8 mouse cellular contexts compared by ENCODE assay signal in genomic region chr7:45555787-45556186, GRCm38 (mm10). TPM values are rescaled to one million over a fixed set of nuclear protein-coding genes. Genes with fewer than 3 reads are reported as not detected.
DNase-seq lines count a peak whose midpoint lies in the region; ATAC-seq lines count a peak whose summit lies in the region.

No protein-coding gene starts in this region.

- H3K9me3 ChIP-seq in heart, embryonic 12.5 days (replicated peaks) = no peaks in the 10 kb centered on the region
- no peaks in the 10 kb centered on the region for H3K9me3 ChIP-seq in embryonic facial prominence, embryonic 13.5 days

- intact Hi-C loops in heart, postnatal 36 days (cut with DNase I) = loop anchor here (1.0 to 5.0 kb wide), 2 partner anchors 34 to 127 kb away; partner anchors contain the start of gene Ntn5

- H3K4me1 ChIP-seq in heart, embryonic 12.5 days (replicated peaks) = peaks cover 13% of the 10 kb centered on the region; the same call in 1 of the 2 replicates
- 0 out of 2 replicates have a peak, but pooled peaks cover 5% of the 10 kb centered on the region for H3K4me1 ChIP-seq in embryonic facial prominence, embryonic 13.5 days

- no peak overlapping the region for H3K4me2 ChIP-seq in heart, embryonic 12.5 days
- H3K4me2 ChIP-seq in embryonic facial prominence, embryonic 13.5 days = no peak overlapping the region

- DNase-seq in heart, adult 18-20 months = peak; percentile 79 to 87
- DNase-seq in adrenal gland, postnatal 25 days = peak; percentile 84
- peak; percentile 79 to 87 for DNase-seq in heart, postnatal 36 days
- DNase-seq in layer of hippocampus, postnatal 25 days (ENCODE audit: extremely low spot score in 1 of 2, low spot score in 1 of 2) = peak; percentile 51 to 79
- peak; percentile 71 to 77 for DNase-seq in spleen, postnatal 36 days (ENCODE audit: low spot score in 2 of 2)

- 19% methylated on average over 8 of the region's 8 CpGs for WGBS in heart, embryonic 12.5 days
- WGBS in embryonic facial prominence, embryonic 13.5 days = 29% methylated on average over 8 of the region's 8 CpGs

- no peaks in the 10 kb centered on the region for H3K36me3 ChIP-seq in heart, embryonic 12.5 days
- H3K36me3 ChIP-seq in embryonic facial prominence, embryonic 13.5 days = no peaks in the 10 kb centered on the region

- H3K27me3 ChIP-seq in heart, embryonic 12.5 days (replicated peaks) = 0 out of 2 replicates have a peak, but pooled peaks cover 3% of the 10 kb centered on the region
- no peaks in the 10 kb centered on the region for H3K27me3 ChIP-seq in embryonic facial prominence, embryonic 13.5 days

- H3K27ac ChIP-seq in heart, embryonic 12.5 days (ENCODE audit: poor library complexity, severe bottlenecking) = no peak overlapping the region
- H3K27ac ChIP-seq in embryonic facial prominence, embryonic 13.5 days = no peak overlapping the region

- H3K9ac ChIP-seq in heart, embryonic 12.5 days = no peak overlapping the region
- 0 out of 2 replicates have a peak overlapping the region, but pooled peaks have one; percentile 32 for H3K9ac ChIP-seq in embryonic facial prominence, embryonic 13.5 days

- H3K4me3 ChIP-seq in heart, embryonic 12.5 days = no peak overlapping the region
- no peak overlapping the region for H3K4me3 ChIP-seq in embryonic facial prominence, embryonic 13.5 days

- no peak for ATAC-seq in heart, embryonic 12.5 days (ENCODE audit: insufficient number of reproducible peaks, low FRiP score)
- no peak for ATAC-seq in embryonic facial prominence, embryonic 13.5 days (ENCODE audit: insufficient number of reproducible peaks, insufficient read depth, low FRiP score, low TSS enrichment, low read depth)
- ATAC-seq in megakaryocyte-erythroid progenitor cell, adult 5-6 weeks (replicated peaks; ENCODE audit: low FRiP score, low TSS enrichment, poor library complexity, severe bottlenecking) = peak; percentile 84

RNA-seq across cellular contexts. Expression of gene Hsd17b14, which starts 1.1 kb away (rescaled TPM):
- total RNA-seq in heart, adult 18-20 months (2021) = under 1 TPM in 1 of 2 experiments, not detected in 1; 0.41 TPM
- 0.64 and 0.70 TPM in 2 replicates for polyA plus RNA-seq in heart, embryonic 12.5 days (2016; fragmentation: Nextera tagmentation; extraction: Ambion mirVana)
- 0.95 and 1.0 TPM in 2 replicates for total RNA-seq in adrenal gland, postnatal 25 days (2021)
- polyA plus RNA-seq in embryonic facial prominence, embryonic 13.5 days (2015; fragmentation: Nextera tagmentation; extraction: Ambion mirVana) = 0.25 and 0.83 TPM in 2 replicates
- under 1 TPM; 0.41 to 0.67 TPM for total RNA-seq in heart, postnatal 36 days (2021)
- total RNA-seq in layer of hippocampus, postnatal 25 days (2021) = under 1 TPM in 1 of 2 experiments, not detected in 1; 0.54 TPM
- not detected in 2 replicates for total RNA-seq in megakaryocyte-erythroid progenitor cell, adult 5-6 weeks (2014; fragmentation: Nextera tagmentation)
- not detected in 2 replicates for total RNA-seq in megakaryocyte-erythroid progenitor cell, adult 5-6 weeks (2017)

RNA-seq across cellular contexts. Expression of gene Bcat2, which starts 14.2 kb away (rescaled TPM):
- total RNA-seq in heart, adult 18-20 months (2021) = 100 to 1,000 TPM; 225 to 264 TPM
- polyA plus RNA-seq in heart, embryonic 12.5 days (2016; fragmentation: Nextera tagmentation; extraction: Ambion mirVana) = 64.7 and 66.6 TPM in 2 replicates
- 218 and 244 TPM in 2 replicates for total RNA-seq in adrenal gland, postnatal 25 days (2021)
- 67.1 and 68.4 TPM in 2 replicates for polyA plus RNA-seq in embryonic facial prominence, embryonic 13.5 days (2015; fragmentation: Nextera tagmentation; extraction: Ambion mirVana)
- 100 to 1,000 TPM; 232 to 235 TPM for total RNA-seq in heart, postnatal 36 days (2021)
- total RNA-seq in layer of hippocampus, postnatal 25 days (2021) = 10 to 100 TPM; 20.5 to 23.4 TPM
- 81.0 and 92.5 TPM in 2 replicates for total RNA-seq in megakaryocyte-erythroid progenitor cell, adult 5-6 weeks (2014; fragmentation: Nextera tagmentation)
- total RNA-seq in megakaryocyte-erythroid progenitor cell, adult 5-6 weeks (2017) = 23.3 and 50.0 TPM in 2 replicates

RNA-seq across cellular contexts. Expression of gene Plekha4, which starts 29.7 kb away (rescaled TPM):
- total RNA-seq in heart, adult 18-20 months (2021) = 1 to 10 TPM; 2.0 to 2.5 TPM
- polyA plus RNA-seq in heart, embryonic 12.5 days (2016; fragmentation: Nextera tagmentation; extraction: Ambion mirVana) = 0.57 and 0.68 TPM in 2 replicates
- total RNA-seq in adrenal gland, postnatal 25 days (2021) = 3.2 and 3.3 TPM in 2 replicates
- polyA plus RNA-seq in embryonic facial prominence, embryonic 13.5 days (2015; fragmentation: Nextera tagmentation; extraction: Ambion mirVana) = 2.9 and 3.8 TPM in 2 replicates
- total RNA-seq in heart, postnatal 36 days (2021) = 1 to 10 TPM; 2.7 to 3.2 TPM
- under 1 TPM; 0.47 TPM for total RNA-seq in layer of hippocampus, postnatal 25 days (2021)
- 0.27 TPM in 1 of 2 replicates, not detected in the other for total RNA-seq in megakaryocyte-erythroid progenitor cell, adult 5-6 weeks (2014; fragmentation: Nextera tagmentation)
- total RNA-seq in megakaryocyte-erythroid progenitor cell, adult 5-6 weeks (2017) = not detected in 2 replicates

RNA-seq across cellular contexts. Expression of gene Ppp1r15a, which starts 29.7 kb away (rescaled TPM):
- 10 to 100 TPM; 31.6 to 33.7 TPM for total RNA-seq in heart, adult 18-20 months (2021)
- polyA plus RNA-seq in heart, embryonic 12.5 days (2016; fragmentation: Nextera tagmentation; extraction: Ambion mirVana) = 33.7 and 35.2 TPM in 2 replicates
- total RNA-seq in adrenal gland, postnatal 25 days (2021) = 28.0 and 29.6 TPM in 2 replicates
- 22.9 and 23.0 TPM in 2 replicates for polyA plus RNA-seq in embryonic facial prominence, embryonic 13.5 days (2015; fragmentation: Nextera tagmentation; extraction: Ambion mirVana)
- 10 to 100 TPM; 32.0 to 32.9 TPM for total RNA-seq in heart, postnatal 36 days (2021)
- total RNA-seq in layer of hippocampus, postnatal 25 days (2021) = 10 to 100 TPM; 19.6 to 21.6 TPM
- total RNA-seq in megakaryocyte-erythroid progenitor cell, adult 5-6 weeks (2014; fragmentation: Nextera tagmentation) = 35.5 and 79.3 TPM in 2 replicates
- 161 and 186 TPM in 2 replicates for total RNA-seq in megakaryocyte-erythroid progenitor cell, adult 5-6 weeks (2017)

RNA-seq across cellular contexts. Expression of gene Nucb1, which starts 45.6 kb away (rescaled TPM):
- 100 to 1,000 TPM; 129 to 143 TPM for total RNA-seq in heart, adult 18-20 months (2021)
- polyA plus RNA-seq in heart, embryonic 12.5 days (2016; fragmentation: Nextera tagmentation; extraction: Ambion mirVana) = 176 and 185 TPM in 2 replicates
- total RNA-seq in adrenal gland, postnatal 25 days (2021) = 220 and 264 TPM in 2 replicates
- 198 and 206 TPM in 2 replicates for polyA plus RNA-seq in embryonic facial prominence, embryonic 13.5 days (2015; fragmentation: Nextera tagmentation; extraction: Ambion mirVana)
- 100 to 1,000 TPM; 140 to 148 TPM for total RNA-seq in heart, postnatal 36 days (2021)
- total RNA-seq in layer of hippocampus, postnatal 25 days (2021) = 100 to 1,000 TPM; 102 to 105 TPM
- 100 and 140 TPM in 2 replicates for total RNA-seq in megakaryocyte-erythroid progenitor cell, adult 5-6 weeks (2014; fragmentation: Nextera tagmentation)
- 285 and 323 TPM in 2 replicates for total RNA-seq in megakaryocyte-erythroid progenitor cell, adult 5-6 weeks (2017)
